Mouse (Mus musculus) urinary bladder, postnatal 36 days (tissue): ENCODE results near the gene Ccdc9.

Source experiments
- DNase-seq, 2 experiments: peaks; one replicate each; pipeline ENCODE4 v3.0.0; 2022; ENCODE audit warnings: low spot score in 2 of 2, mixed read lengths in 1 of 2

Gene Ccdc9

DNA sequence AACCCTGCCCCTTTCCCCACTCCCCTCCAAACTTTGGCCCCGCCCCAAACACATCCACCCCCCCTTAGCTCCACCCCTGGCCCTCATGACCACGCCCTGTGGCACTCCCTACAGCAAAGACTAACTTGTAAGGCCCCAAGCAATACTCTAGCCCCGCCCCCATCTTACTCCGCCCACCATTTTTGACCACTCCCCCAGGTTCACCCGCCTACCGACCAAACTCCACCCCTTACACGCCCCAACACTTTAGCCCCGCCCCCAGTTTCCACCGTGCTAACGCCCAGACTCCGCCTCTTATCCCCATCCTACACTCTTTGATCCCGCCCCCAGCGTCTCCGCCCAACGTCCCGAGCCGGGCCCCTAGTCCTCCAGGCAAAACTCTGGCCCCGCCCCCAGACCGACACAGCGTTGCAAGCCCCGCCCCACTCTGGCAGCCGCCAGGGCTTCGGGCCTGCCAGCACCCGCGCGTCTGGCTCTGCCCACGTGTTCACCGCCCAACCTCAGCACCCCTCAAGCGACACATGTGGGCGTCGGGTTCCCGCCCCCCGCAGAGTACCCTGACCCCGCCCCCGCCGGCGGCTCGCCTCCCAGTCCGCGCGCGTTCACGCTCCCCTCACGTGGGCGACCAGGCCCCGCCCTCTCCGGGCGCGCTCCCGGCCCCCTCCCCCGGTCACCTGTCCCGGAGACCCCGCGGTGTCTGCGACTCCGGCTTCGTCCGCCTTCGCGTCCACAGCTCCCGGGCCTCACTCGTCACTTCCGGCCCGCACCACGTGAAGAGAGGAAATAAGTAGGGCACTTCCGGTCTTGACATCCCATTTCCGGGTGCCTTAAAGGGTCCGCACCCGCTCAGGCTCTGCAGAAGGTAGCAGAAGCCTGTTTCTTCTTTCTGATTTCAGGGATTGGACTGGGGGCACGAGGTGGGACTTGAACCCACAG is at the start of gene Ccdc9:
Gene Ccdc9 (minus strand): TSS at position 770 of the 936 bp plus-strand sequence.
- DNase-seq, result peak; percentile 100

DNA sequence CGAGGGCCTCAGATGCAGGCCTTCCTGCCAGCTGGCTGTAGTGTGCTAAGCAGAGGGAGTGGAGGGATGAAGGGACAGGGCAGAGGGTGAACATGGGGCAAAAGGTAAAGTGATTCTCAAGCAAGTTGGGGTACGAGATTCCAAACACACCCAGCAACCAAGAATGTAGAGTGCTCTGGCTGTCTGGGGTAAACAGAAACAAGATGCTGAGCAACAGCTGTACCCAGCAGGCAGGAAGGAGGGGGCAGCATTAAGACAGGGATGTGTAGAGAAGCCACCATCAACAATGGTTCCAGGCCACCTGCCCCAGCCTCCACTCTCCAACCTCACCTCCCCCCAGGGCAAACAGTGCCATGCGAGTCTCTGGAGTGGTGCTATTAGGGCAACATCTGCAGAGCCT is 42.6 kb upstream of the Ccdc9 start:
- DNase-seq, result no peak

DNA sequence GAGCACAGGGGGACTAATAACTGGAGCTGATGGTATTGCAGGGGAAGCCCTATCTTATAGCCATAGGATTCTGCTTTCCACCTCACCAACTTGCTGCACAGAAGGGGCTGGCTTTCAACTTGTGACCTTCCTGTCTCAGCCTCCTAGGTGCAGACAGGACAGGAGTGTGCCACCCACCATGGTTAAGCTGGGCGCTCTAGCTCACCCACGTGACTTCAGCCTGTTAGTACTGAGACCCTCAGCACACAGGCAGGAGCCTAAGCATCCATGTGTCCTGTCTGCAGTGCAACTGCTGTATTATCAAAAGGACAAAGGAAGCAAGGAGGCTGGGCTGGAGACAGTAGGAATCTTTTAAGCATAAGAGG is 40.0 kb upstream of the Ccdc9 start:
- DNase-seq, result no peak

DNA sequence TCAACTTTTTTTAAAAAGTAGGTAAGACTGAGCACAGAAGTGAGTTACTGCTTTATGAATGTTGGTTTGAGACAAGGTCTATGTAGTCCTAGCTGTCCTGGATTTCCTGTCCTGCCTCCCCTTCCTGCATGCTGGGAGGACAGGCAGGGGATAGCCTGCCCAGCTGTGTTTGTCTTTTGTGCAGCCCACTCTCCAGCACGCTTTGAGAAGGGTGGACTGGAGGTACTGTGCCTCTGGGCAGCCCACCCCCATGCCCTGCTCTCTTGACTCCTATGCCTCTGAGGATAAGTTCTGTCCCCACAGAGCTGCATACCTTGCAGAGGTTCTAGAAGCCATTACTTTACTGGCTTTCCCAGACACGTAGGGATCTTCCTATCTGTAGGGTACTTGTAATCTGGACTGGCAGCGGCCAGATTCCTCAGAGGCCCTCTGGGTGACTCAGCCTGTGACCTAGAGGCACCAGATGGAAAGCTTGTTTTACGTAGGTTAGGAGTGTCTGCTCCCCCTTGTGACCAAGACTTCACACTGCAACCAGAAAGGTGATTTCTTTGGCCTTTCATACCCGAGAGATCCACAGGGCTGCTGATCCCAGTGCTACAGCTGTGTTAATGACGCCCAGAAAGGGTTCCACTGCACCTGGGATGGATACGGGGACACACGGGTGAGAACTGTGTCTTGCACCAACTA is 39.5 kb upstream of the Ccdc9 start:
- DNase-seq, result peak; percentile 43 to 63

DNA sequence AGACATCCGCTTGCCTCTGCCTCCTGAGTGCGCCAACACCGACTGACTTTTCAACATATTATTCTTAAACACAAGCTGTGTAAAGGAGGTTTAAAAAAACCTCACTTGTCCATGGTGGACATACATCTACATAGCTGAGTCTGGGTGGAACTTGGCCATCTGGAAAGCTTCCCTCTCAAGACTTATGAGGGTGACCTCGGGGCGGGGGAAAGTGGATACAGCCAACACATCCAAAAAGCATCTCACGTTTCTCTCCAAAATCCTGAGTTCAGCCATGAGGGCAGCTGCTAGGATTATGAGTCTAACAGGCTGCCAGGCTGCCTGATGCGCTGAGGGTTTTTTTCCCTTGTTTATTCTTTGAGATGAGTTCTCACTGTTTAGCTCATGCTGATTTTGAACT is 38.1 kb upstream of the Ccdc9 start:
- no peak for DNase-seq

DNA sequence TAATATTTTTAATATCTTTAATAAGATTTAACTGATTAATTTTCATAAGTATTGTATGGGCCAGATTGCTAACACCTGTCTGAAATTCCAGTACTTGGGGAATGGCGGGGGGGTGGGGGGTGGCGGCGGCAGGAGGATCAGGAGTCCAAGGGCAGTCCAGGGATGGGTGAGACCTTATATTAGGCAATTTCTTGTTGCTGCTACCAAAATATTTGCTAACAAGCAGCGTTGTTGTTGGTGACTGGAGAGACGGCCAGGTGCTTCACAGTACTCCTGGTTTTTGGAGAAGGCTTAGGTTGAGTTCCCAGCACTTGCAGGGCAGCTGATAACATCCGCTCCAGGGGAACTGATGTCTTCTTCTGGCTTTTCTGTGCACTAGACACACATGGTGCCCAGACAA is 33.9 kb upstream of the Ccdc9 start:
- no peak for DNase-seq

DNA sequence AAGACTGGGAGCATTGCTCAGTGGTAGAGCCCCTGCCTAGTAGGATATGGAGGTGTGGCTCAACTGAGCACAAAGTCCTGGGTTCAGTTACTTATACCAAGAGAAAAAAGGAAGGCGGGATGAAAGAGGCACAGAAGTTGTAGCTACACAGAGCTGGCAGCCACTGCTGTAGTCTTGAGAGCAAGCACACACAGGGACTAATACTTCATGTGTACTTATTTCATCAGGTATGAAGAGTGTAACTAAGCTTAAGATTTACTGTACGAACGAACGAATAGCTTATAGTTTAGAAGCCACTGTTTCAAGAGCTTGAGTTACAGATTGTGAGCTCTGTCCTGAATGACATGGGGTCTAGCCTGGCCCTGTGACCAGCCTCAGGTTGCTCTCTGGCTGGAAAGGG is 32.6 kb upstream of the Ccdc9 start:
- no peak for DNase-seq

DNA sequence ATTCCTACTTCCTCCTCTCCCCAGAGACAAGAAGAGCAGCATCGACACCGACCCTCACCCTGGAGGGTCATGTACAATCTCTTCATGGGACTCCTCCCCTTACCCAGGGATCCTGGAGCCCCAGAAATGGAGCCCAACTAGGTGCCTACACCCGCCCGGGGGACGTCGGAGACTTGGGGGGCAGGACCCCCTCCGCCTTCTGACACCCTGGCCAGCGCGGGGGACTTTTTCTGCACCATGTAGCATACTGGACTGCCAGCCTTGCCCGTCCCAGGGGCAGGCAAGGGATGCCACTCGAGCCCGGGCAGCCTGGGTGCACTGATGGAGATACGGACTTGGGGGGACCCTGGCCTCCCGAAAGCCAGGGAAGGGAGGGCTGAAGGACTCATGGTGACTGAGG is 30.5 kb upstream of the Ccdc9 start:
- DNase-seq, result no peak

DNA sequence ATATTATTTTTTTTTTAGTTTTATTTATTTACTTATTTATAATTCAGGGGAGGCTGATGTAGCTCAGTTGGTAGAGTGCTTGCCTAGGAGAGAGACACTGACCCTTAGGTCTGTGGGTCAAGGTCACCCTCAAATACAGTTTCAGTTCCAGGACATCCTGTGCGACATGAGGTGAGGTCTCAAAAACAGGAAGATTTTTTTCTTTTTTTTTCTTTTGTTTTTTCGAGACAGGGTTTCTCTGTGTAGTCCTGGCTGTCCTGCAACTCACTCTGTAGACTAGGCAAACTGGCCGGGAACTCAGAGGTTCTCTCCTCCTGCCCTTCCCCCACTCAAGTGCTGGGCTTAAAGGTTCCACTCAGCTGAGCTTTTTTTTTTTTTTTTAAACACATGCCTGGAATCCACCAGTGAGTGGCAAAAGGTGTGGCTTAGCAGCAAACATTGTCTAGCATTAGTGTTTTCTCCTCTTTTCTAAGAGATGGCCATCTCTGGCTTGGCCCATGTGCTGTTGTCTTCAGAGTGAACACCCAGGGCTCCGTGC is 28.7 kb upstream of the Ccdc9 start:
- no peak for DNase-seq

DNA sequence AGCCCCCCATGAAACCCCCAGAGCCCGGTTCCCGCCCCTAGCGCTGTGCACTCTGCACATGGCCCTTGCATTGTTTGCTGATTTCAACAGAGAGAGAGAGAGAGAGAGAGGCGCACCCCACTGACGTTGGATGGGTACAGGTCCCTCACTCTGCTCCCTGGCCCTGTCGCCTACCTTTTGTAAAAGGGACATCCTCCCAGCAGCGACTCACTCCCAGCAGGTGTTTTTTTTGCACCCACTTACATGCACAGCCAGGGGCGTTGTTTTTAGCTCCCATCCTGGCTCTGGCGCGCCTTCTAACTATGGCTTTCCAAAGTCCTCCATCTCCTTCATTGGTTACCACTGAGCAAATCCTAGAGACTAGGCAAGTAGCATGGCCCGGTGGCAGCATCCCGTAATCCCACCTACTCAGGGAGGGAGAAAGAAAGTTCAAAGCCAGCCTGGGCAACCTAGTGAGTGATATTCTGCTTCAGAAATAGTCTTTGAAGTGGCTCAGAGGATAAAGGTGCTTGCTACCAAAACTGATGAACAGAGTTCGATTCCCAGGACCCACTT is 27.7 kb upstream of the Ccdc9 start:
- DNase-seq, result no peak

DNA sequence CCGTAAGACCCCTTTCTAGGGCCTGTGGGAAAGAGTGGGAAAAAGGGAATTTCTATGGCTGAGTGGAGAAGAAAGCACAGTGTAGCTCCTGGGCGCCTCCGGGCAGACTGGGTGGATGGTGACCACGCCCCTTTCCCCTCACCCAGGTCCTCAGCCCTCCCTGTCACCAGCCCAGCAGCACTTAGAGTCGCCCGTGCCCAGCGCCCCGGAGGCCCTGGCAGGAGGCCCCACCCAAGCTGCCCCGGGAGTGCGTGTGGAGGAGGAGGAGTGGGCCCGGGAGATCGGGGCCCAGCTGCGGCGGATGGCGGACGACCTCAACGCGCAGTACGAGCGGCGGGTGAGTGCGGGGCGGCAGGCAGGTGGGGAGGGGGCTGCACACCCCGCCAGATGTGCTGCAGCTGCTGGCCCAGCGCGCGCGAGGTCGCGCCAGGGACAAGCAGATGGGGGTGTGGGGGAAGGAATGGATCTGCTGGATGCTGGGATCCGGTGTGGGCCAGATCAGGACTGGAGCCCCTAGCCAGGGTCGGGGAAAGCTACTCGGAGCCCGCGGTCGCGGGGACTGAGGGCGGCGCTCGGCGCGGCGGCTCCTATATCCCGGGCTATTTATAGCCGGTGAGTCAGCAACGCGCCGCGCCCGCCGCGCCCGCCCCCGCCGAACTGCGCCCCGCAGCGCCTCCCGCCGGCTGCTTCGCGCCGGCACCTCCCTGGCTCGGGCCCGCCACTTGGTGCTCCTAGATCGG is 27.1 kb upstream of the Ccdc9 start:
- peak; percentile 73 to 83 for DNase-seq

DNA sequence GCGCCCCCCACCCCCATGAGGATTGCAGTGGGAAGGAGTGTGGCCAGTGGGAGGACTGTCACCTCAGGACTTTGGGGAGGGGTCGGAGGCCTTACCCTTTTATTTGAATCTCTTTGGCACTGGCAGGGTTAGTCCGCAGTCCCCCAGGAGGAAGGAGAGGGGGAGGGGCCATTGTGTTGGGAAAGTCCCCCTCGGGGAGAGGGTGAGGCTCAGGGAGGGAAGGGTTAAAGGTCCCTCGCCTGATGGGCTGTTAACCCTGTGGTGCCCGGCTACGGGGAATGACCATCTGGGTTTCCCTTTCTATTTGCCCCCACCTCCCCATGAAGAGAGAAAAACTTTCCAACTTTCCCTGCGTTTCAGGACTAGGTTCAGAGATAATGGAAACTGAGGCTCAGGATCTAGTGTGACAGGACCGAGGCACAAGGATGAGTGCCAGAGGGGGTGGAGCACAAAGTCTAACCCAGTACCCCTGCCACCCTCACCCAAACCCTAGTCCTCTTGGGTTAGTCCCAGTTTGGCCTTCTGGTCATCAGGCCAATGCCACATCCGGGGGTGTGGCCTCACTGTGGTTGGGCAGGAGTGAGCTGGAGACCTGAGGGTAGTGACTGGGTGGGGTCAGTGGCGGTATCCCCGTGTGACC is 26.2 kb upstream of the Ccdc9 start:
- peak; percentile 65 to 78 for DNase-seq

DNA sequence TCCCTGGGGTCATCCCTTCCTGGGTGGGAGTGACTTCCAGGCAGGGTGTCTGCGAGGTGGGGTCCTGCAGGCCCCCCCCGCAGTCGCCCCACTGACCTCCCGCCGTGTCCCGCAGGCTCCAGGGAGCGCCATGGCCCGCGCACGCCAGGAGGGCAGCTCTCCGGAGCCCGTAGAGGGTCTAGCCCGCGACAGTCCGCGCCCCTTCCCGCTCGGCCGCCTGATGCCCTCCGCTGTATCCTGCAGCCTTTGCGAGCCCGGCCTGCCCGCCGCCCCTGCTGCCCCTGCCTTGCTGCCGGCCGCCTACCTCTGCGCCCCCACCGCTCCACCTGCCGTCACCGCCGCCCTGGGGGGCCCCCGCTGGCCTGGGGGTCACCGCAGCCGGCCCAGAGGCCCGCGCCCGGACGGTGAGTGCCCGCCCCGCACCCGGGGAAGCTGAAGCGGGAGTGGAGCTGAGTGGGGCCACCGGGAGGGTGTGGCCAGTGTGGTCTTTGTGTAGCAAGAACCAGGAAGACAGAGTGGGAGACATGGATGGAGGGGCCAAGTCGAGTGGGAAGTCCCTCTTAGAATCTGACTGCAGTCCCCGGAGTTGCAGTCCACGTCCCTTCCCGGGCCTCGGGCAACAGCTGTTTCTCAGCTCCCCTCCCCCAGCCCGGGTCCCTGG is 25.5 kb upstream of the Ccdc9 start:
- peak; percentile 49 to 50 for DNase-seq

DNA sequence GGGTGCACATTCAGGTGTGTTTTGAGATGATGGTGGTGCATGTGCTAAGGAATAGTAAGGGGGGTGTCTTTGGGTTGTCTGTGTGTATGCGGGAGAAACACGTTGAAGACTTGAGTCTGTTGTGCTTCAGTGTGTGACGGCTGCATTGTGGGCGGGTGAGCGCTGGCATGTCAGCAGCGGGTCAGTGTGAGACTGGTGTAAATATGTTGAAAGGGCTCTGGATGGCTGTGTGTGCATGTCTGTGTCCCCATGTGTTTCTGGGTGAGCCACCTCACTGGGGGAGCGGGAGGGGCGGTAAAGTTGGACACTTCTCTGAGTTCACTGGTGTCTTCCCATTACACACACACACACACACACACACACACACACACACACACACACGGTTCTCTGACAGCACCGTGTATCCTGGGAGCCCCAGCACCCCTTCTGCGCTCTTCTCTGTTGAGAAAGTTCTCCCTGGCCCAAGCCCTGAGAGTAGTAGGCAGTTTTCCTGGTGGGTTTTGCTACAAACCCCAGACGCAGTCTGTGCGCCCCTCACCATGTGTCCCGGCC is 24.9 kb upstream of the Ccdc9 start:
- peak; percentile 21 for DNase-seq

DNA sequence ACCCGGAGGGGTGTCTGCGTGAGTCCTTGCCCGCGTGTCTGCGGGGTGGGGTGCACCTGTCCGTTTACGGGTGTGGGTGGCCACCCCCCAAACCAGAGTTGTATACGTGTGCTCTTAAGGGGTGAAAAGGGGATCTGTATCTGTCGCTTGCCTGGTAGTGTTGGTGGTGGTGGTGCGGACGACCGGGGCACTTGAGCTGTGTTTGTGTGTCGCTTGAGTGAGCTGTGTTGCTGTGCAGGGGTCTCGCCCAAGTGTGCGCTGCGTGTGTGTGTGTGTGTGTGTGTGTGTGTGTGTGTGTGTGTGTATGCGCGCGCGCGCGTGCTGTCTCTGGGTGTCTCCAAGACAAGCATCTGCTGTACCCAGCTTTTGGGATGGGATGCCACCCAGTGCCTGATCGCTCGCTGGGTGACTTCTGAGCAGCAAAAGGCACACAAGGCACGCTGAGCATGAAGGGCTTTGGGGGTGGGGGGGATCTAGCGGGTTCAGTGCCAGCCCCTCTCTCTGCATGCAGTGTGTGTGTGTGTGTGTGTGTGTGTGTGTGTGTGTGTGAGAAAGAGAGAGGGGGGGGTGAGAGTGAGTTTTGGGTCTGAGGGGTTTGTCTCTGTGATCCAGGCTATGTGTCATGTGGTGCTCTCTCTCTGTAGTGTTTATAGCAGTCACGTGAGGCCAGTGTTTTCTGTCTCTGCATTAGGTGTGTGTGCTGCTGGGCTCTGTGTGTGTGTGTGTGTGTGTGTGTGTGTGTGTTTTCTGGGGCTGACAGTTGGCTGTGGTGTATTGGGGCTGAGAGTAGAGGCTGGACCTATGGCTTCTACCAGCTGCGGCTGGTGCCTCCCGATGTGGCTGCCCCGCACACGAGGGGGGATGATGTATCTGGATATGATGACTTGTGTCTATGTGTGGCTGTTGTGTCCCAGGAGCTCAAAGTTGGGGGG is 24.2 kb upstream of the Ccdc9 start:
- DNase-seq, result peak; percentile 20 to 31

DNA sequence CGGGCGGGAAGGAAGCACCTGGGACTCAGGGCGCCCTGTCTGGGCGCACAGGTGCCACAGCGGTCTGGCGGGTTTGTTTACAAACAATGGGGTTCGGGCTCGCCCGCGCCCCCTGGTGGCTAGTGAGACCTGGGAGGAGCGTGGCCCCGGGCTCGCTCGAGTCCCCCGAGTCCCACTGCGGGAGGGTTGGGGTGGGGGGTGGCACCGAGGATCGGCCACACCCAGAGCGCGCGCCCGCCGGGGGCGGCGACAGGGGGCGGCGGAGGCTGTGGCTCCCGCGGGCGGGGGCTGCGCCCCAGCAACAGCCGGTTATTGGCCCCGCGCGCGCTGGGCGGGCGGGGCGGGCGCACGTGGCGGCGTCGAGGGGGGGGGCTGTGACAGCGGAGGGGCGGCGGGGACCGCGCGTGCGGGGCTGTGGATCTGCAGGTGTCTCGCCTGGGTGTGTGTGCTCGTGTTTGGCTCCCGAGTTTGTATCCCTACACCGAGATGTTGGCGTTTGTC is 23.5 kb upstream of the Ccdc9 start:
- DNase-seq, result peak; percentile 77 to 86

DNA sequence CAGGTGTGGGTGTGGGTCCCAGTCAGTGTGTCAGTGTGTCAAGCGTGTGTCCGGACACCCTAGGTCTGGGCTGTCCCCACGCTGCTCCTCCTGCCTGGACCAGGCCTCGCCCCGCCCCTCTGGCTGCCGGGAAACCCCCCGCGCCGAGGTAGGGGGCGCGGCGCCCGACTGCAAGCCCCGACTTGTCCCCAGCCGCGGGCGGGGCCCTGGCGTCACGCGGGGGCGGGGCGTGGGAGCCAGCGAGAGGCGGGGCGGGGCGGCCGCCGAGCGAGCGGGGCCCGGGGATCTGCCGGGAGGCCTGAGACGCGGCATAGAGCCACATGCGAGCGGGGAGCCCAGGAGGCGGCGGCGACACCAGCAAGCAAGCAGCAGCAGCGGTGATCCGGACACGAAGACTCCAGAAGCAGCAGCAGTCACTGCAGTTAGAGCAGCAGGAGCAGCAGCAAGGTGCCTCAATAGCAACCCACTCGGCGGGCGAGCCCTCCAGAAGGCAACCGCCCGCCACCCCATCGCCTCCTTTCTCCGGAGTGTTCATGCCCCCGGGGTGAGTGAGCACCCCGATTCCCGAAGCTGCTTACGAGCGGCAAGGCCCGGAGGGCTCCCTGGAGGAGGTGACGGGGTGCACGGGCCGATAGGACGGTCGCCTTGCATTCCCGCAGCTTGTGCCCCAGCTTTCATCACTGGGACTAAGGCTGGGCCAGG is 22.9 kb upstream of the Ccdc9 start:
- DNase-seq, result peak; percentile 87 to 89

DNA sequence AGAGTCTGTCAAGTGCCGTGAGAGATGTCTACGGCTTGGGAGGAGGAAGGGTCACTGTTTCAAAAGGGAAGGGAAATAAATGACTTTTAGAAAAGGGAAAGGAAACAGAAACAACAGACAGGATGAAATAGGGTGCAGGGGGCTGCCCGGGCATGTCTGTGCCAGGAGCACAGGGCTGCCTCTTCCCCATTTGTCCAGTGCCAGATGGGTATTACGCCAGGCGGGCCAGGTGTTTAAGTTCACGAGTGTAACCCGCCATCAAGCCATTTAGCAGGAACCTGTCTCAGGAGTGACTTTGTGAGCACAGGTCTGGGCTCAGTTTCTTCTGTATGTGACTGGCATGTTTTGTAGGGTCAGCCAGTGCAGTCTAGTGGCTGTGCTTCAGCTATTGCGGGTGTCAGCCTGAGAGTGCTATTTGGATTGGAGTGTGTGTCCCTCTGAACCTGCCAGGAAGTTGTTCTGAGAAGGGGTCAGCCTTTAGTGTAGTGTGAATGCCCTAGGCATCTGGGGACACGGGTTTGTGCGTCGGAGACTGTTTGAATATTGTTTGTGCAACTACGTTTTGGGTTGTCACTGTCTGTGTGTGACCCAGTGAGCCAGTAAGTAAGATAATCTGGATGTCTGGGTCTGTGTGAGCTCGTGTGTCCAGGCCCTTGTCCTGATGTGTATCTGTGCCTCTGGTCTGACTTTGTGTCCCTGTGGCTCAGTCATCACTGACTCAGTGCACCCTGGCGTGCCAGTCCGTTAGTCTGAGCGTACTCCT is 22.1 kb upstream of the Ccdc9 start:
- peak in 1 of 2 experiments; percentile 30 for DNase-seq
